Mouse (Mus musculus) embryonic facial prominence, embryonic 11.5 days (tissue): ENCODE results near the gene Pwp2. TPM values are rescaled to one million over a fixed set of nuclear protein-coding genes. Genes with fewer than 3 reads are reported as not detected.

ENCODE experiments used
- ATAC-seq: fragments of 200-750 bp; cut with Nextera tagmentation; replicated peaks from 2 replicates; pipeline ENCODE4 v1.8.0; 2017; ENCODE audit warnings: low read depth; ENCODE audit not compliant: insufficient number of reproducible peaks, low FRiP score, low TSS enrichment
- DNase-seq: peaks from one replicate; pipeline ENCODE4 v3.0.0-alpha.2; 2015; ENCODE audit warnings: low spot score
- H3K27ac ChIP-seq: fragments of 300-500 bp; sonication (generic); replicated peaks from 2 replicates; pipeline ENCODE4 v1.5.1; 2014; ENCODE audit warnings: mild to moderate bottlenecking, low read depth, low read length, control low read depth
- H3K27me3 ChIP-seq: fragments of 300-500 bp; sonication (generic); 2 replicates; pipeline ENCODE4 v1.6.1; 2014; ENCODE audit warnings: mild to moderate bottlenecking, low read length, moderate library complexity, mixed read lengths; ENCODE audit not compliant: control insufficient read depth, insufficient read depth
- H3K36me3 ChIP-seq: fragments of 300-500 bp; sonication (generic); replicated peaks from 2 replicates; pipeline ENCODE4 v1.6.1; 2014; ENCODE audit warnings: low read depth, mild to moderate bottlenecking, low read length, moderate library complexity, mixed read lengths; ENCODE audit not compliant: control insufficient read depth, insufficient read depth
- H3K4me1 ChIP-seq: fragments of 300-500 bp; sonication (generic); 2 replicates; pipeline ENCODE4 v1.6.1; 2014; ENCODE audit warnings: low read length, mixed read lengths; ENCODE audit not compliant: control insufficient read depth, insufficient read depth
- H3K4me2 ChIP-seq: fragments of 300-500 bp; sonication (generic); 2 replicates; pipeline ENCODE4 v1.6.1; 2014; ENCODE audit warnings: low read depth, mild to moderate bottlenecking, control low read depth, low read length, moderate library complexity
- H3K4me3 ChIP-seq: fragments of 300-500 bp; sonication (generic); 2 replicates; pipeline ENCODE4 v1.5.1; 2014; ENCODE audit warnings: low read depth, low read length, control low read depth
- H3K9ac ChIP-seq: fragments of 300-500 bp; sonication (generic); replicated peaks from 2 replicates; pipeline ENCODE4 v1.6.1; 2014; ENCODE audit warnings: mild to moderate bottlenecking, control low read depth, low read length
- H3K9me3 ChIP-seq: fragments of 300-500 bp; sonication (generic); replicated peaks from 2 replicates; pipeline ENCODE4 v1.6.1; 2016; ENCODE audit warnings: mild to moderate bottlenecking, low read length, inconsistent platforms, mixed read lengths; ENCODE audit not compliant: control insufficient read depth
- WGBS: fragments of 180-500 bp; shearing (Covaris S2); extraction: QIAGEN DNeasy Blood & Tissue Kit; methylation state at CpG from one replicate; pipeline ENCODE4 v1.1.7; 2014; 5-methylcytosine and 5-hydroxymethylcytosine counted together
- polyA plus RNA-seq: library from polyadenylated mRNA; unstranded; fragments of >200 nt; fragmentation: Nextera tagmentation; extraction: Ambion mirVana; gene quantifications from 2 replicates; pipeline ENCODE4 v1.2.1, GENCODE M21; 2014

Gene Pwp2
- polyA plus RNA-seq, 1 experiment from 2014 or later = 20.0 TPM

- H3K9ac ChIP-seq = no peak overlapping the region
- no peaks in the 10 kb centered on the region for H3K4me1 ChIP-seq
- no peaks in the 10 kb centered on the region; the same call in none of the 2 replicates for H3K36me3 ChIP-seq
- 61% methylated on average over 2 of the region's 2 CpGs for WGBS
- H3K27ac ChIP-seq = no peak overlapping the region
- no peak for DNase-seq
- H3K4me2 ChIP-seq = no peak overlapping the region
- ATAC-seq = no peak
- H3K27me3 ChIP-seq = no peaks in the 10 kb centered on the region
- no peaks in the 10 kb centered on the region for H3K9me3 ChIP-seq
- H3K4me3 ChIP-seq = peak overlapping the region; percentile 70; the same call in 1 of the 2 replicates
Observed at GRCm38 (mm10) chr10:78170445-78170844, 14.5 kb downstream of the Pwp2 start.

- DNase-seq (peak; percentile 98), ATAC-seq (peak; percentile 92)
- peak within 1 kb of the TSS; percentile 80 for H3K9ac ChIP-seq
- under 1% methylated on average over 48 of the region's 50 CpGs for WGBS
- H3K36me3 ChIP-seq = no peaks in the 10 kb centered on the region; the same call in none of the 2 replicates
- no peaks in the 10 kb centered on the region for H3K4me1 ChIP-seq
- no peak within 1 kb of the TSS for H3K27ac ChIP-seq
- H3K4me2 ChIP-seq = peak within 1 kb of the TSS; percentile 64
- peak within 1 kb of the TSS; percentile 70 for H3K4me3 ChIP-seq
- H3K27me3 ChIP-seq = no peaks in the 10 kb centered on the region
- H3K9me3 ChIP-seq = no peaks in the 10 kb centered on the region
Observed at GRCm38 (mm10) chr10:78169281-78170042, 15.5 kb downstream of the Pwp2 start, which contains the start of gene D10Jhu81e. TSS of gene D10Jhu81e (minus strand) at chr10:78169782.

- no peak overlapping the region for H3K27ac ChIP-seq
- H3K4me2 ChIP-seq = peak overlapping the region; percentile 64
- no peaks in the 10 kb centered on the region for H3K9me3 ChIP-seq
- H3K36me3 ChIP-seq = no peaks in the 10 kb centered on the region; the same call in none of the 2 replicates
- ATAC-seq = no peak
- H3K4me3 ChIP-seq = peak overlapping the region; percentile 70
- H3K27me3 ChIP-seq = no peaks in the 10 kb centered on the region
- H3K4me1 ChIP-seq = no peaks in the 10 kb centered on the region
- DNase-seq = no peak
- WGBS = 85% methylated on average over 11 of the region's 11 CpGs
- no peak overlapping the region for H3K9ac ChIP-seq
Observed at GRCm38 (mm10) chr10:78168792-78169191, 16.2 kb downstream of the Pwp2 start.

GRCm38 (mm10) chr10:78167775-78168174 is 17.2 kb downstream of the Pwp2 start:
- no peaks in the 10 kb centered on the region for H3K9me3 ChIP-seq
- ATAC-seq (no peak), DNase-seq (no peak)
- no peaks in the 10 kb centered on the region for H3K27me3 ChIP-seq
- H3K4me3 ChIP-seq = no peak overlapping the region
- no peaks in the 10 kb centered on the region for H3K4me1 ChIP-seq
- H3K36me3 ChIP-seq = no peaks in the 10 kb centered on the region; the same call in none of the 2 replicates
- no peak overlapping the region for H3K9ac ChIP-seq
- H3K27ac ChIP-seq = no peak overlapping the region
- H3K4me2 ChIP-seq = no peak overlapping the region

GRCm38 (mm10) chr10:78167333-78167732 is 17.6 kb downstream of the Pwp2 start:
- H3K27me3 ChIP-seq = no peaks in the 10 kb centered on the region
- no peak overlapping the region for H3K9ac ChIP-seq
- H3K9me3 ChIP-seq = no peaks in the 10 kb centered on the region
- H3K36me3 ChIP-seq = no peaks in the 10 kb centered on the region; the same call in none of the 2 replicates
- DNase-seq = no peak
- no peaks in the 10 kb centered on the region for H3K4me1 ChIP-seq
- no peak for ATAC-seq
- no peak overlapping the region for H3K4me2 ChIP-seq
- H3K27ac ChIP-seq = no peak overlapping the region
- no peak overlapping the region for H3K4me3 ChIP-seq
- WGBS = 92% methylated on average over 7 of the region's 7 CpGs

GRCm38 (mm10) chr10:78165256-78166005 is 19.5 kb downstream of the Pwp2 start:
- ATAC-seq (no peak), DNase-seq (no peak)
- WGBS = 93% methylated on average over 21 of the region's 21 CpGs
- Histone ChIP-seq H3K9ac (no peak overlapping the region), H3K4me2 (no peak overlapping the region), H3K9me3 (no peaks in the 10 kb centered on the region), H3K36me3 (no peaks in the 10 kb centered on the region; the same call in none of the 2 replicates), H3K4me3 (no peak overlapping the region), H3K27ac (no peak overlapping the region), H3K27me3 (no peaks in the 10 kb centered on the region), H3K4me1 (no peaks in the 10 kb centered on the region)

GRCm38 (mm10) chr10:78164786-78165185 is 20.2 kb downstream of the Pwp2 start:
- no peaks in the 10 kb centered on the region; the same call in none of the 2 replicates for H3K36me3 ChIP-seq
- no peak overlapping the region for H3K4me3 ChIP-seq
- ATAC-seq (no peak), DNase-seq (no peak)
- 95% methylated on average over 12 of the region's 12 CpGs for WGBS
- H3K27me3 ChIP-seq = no peaks in the 10 kb centered on the region
- H3K4me2 ChIP-seq = no peak overlapping the region
- H3K9me3 ChIP-seq = no peaks in the 10 kb centered on the region
- no peak overlapping the region for H3K9ac ChIP-seq
- no peaks in the 10 kb centered on the region for H3K4me1 ChIP-seq
- no peak overlapping the region for H3K27ac ChIP-seq

GRCm38 (mm10) chr10:78163923-78164322 is 21.0 kb downstream of the Pwp2 start:
- no peaks in the 10 kb centered on the region for H3K4me1 ChIP-seq
- ATAC-seq (no peak), DNase-seq (peak; percentile 76)
- no peaks in the 10 kb centered on the region; the same call in none of the 2 replicates for H3K36me3 ChIP-seq
- H3K9me3 ChIP-seq = no peaks in the 10 kb centered on the region
- no peak overlapping the region for H3K4me2 ChIP-seq
- H3K27me3 ChIP-seq = no peaks in the 10 kb centered on the region
- H3K27ac ChIP-seq = no peak overlapping the region
- H3K4me3 ChIP-seq = no peak overlapping the region
- 50% methylated on average over 4 of the region's 4 CpGs for WGBS
- H3K9ac ChIP-seq = no peak overlapping the region
